Mouse (Mus musculus) midbrain, embryonic 10.5 days (tissue): ENCODE data around the gene Mgst3. TPM values are rescaled to one million over a fixed set of nuclear protein-coding genes. Genes with fewer than 3 reads are reported as not detected.

Experiments
- DNase-seq: peaks from one replicate; pipeline ENCODE4 v3.0.0-alpha.2; 2017; ENCODE audit warnings: low spot score
- H3K27ac ChIP-seq: fragments of 300-500 bp; sonication (generic); replicated peaks from 2 replicates; pipeline ENCODE4 v1.5.1; 2016; ENCODE audit warnings: mild to moderate bottlenecking
- H3K27me3 ChIP-seq: fragments of 300-500 bp; sonication (generic); 2 replicates; pipeline ENCODE4 v1.6.1; 2016; ENCODE audit warnings: low read depth, mild to moderate bottlenecking; ENCODE audit not compliant: poor library complexity, severe bottlenecking
- H3K36me3 ChIP-seq: fragments of 300-500 bp; sonication (generic); 2 replicates; pipeline ENCODE4 v1.6.1; 2016; ENCODE audit warnings: mild to moderate bottlenecking, moderate library complexity
- H3K4me1 ChIP-seq: fragments of 300-500 bp; sonication (generic); 2 replicates; pipeline ENCODE4 v1.6.1; 2016
- H3K4me3 ChIP-seq: fragments of 300-500 bp; sonication (generic); 2 replicates; pipeline ENCODE4 v1.5.1; 2016; ENCODE audit warnings: mild to moderate bottlenecking, moderate library complexity
- H3K9me3 ChIP-seq: fragments of 300-500 bp; sonication (generic); replicated peaks from 2 replicates; pipeline ENCODE4 v1.6.1; 2016; ENCODE audit warnings: mild to moderate bottlenecking
- WGBS: fragments of 180-500 bp; shearing (Covaris S2); methylation state at CpG from one replicate; pipeline ENCODE4 v1.1.7; 2016; 5-methylcytosine and 5-hydroxymethylcytosine counted together
- polyA plus RNA-seq: library from polyadenylated mRNA; unstranded; fragments of >200 nt; fragmentation: Nextera tagmentation; extraction: Ambion mirVana; gene quantifications from 2 replicates; pipeline ENCODE4 v1.2.1, GENCODE M21; 2016

Gene Mgst3
- polyA plus RNA-seq, 1 experiment from 2014 or later = 66.2 TPM

- Histone ChIP-seq H3K9me3 (no peaks in the 10 kb centered on the region), H3K36me3 (peaks cover 24% of the 10 kb centered on the region), H3K4me1 (peaks cover 11% of the 10 kb centered on the region), H3K27ac (no peak overlapping the region), H3K4me3 (no peak overlapping the region), H3K27me3 (peaks cover 9% of the 10 kb centered on the region)
- 14% methylated on average over 7 of the region's 7 CpGs for WGBS
- peak; percentile 81 for DNase-seq
Measured at GRCm38 (mm10) chr1:167369905-167370304, 23.7 kb downstream of the Mgst3 start.

- 90% methylated on average over 7 of the region's 7 CpGs for WGBS
- no peak for DNase-seq
Measured at GRCm38 (mm10) chr1:167368513-167368912, 25.1 kb downstream of the Mgst3 start.

GRCm38 (mm10) chr1:167368018-167368417 lies 25.6 kb downstream of the Mgst3 start:
- Histone ChIP-seq H3K36me3 (peaks cover 34% of the 10 kb centered on the region), H3K27me3 (no peaks in the 10 kb centered on the region; the same call in 1 of the 2 replicates), H3K27ac (no peak overlapping the region), H3K4me3 (no peak overlapping the region), H3K4me1 (0 out of 2 replicates have a peak, but pooled peaks cover 3% of the 10 kb centered on the region), H3K9me3 (no peaks in the 10 kb centered on the region)
- WGBS = 85% methylated on average over 4 of the region's 4 CpGs
- DNase-seq = no peak

More at GRCm38 (mm10) chr1:167368513-167368912, 25.1 kb downstream of the Mgst3 start:
- H3K9me3 ChIP-seq = no peaks in the 10 kb centered on the region
- peaks cover 1% of the 10 kb centered on the region; the same call in 1 of the 2 replicates for H3K27me3 ChIP-seq
- no peaks in the 10 kb centered on the region for H3K4me1 ChIP-seq
- no peak overlapping the region for H3K27ac ChIP-seq
- H3K36me3 ChIP-seq = peaks cover 31% of the 10 kb centered on the region
- H3K4me3 ChIP-seq = no peak overlapping the region

- 92% methylated on average over 6 of the region's 6 CpGs for WGBS
- Histone ChIP-seq H3K36me3 (peaks cover 38% of the 10 kb centered on the region), H3K27me3 (no peaks in the 10 kb centered on the region), H3K4me1 (0 out of 2 replicates have a peak, but pooled peaks cover 3% of the 10 kb centered on the region), H3K4me3 (no peak overlapping the region), H3K27ac (no peak overlapping the region), H3K9me3 (no peaks in the 10 kb centered on the region)
- no peak for DNase-seq
Measured at GRCm38 (mm10) chr1:167366621-167367020, 27.0 kb downstream of the Mgst3 start.

- H3K27me3 ChIP-seq = no peaks in the 10 kb centered on the region
- 91% methylated on average over 7 of the region's 7 CpGs for WGBS
- no peak overlapping the region for H3K27ac ChIP-seq
- 0 out of 2 replicates have a peak, but pooled peaks cover 3% of the 10 kb centered on the region for H3K4me1 ChIP-seq
- H3K4me3 ChIP-seq = no peak overlapping the region
- peaks cover 45% of the 10 kb centered on the region for H3K36me3 ChIP-seq
- H3K9me3 ChIP-seq = no peaks in the 10 kb centered on the region
- DNase-seq = no peak
Measured at GRCm38 (mm10) chr1:167365808-167366207, 27.8 kb downstream of the Mgst3 start.

- 79% methylated on average over 5 of the region's 5 CpGs for WGBS
- DNase-seq = no peak
- Histone ChIP-seq H3K9me3 (no peaks in the 10 kb centered on the region), H3K27me3 (no peaks in the 10 kb centered on the region), H3K36me3 (peaks cover 61% of the 10 kb centered on the region), H3K4me3 (no peak overlapping the region), H3K4me1 (0 out of 2 replicates have a peak, but pooled peaks cover 3% of the 10 kb centered on the region), H3K27ac (no peak overlapping the region)
Measured at GRCm38 (mm10) chr1:167363322-167363721, 30.3 kb downstream of the Mgst3 start.

- H3K36me3 ChIP-seq = peaks cover 66% of the 10 kb centered on the region
Measured at GRCm38 (mm10) chr1:167362819-167363218, 30.8 kb downstream of the Mgst3 start.

GRCm38 (mm10) chr1:167360268-167360667 lies 33.4 kb downstream of the Mgst3 start:
- WGBS = 70% methylated on average over 4 of the region's 4 CpGs
- Histone ChIP-seq H3K27ac (no peak overlapping the region), H3K4me3 (no peak overlapping the region), H3K9me3 (no peaks in the 10 kb centered on the region), H3K27me3 (no peaks in the 10 kb centered on the region), H3K36me3 (peaks cover 67% of the 10 kb centered on the region), H3K4me1 (0 out of 2 replicates have a peak, but pooled peaks cover 3% of the 10 kb centered on the region)
- DNase-seq = no peak

More at GRCm38 (mm10) chr1:167362819-167363218, 30.8 kb downstream of the Mgst3 start:
- Histone ChIP-seq H3K9me3 (no peaks in the 10 kb centered on the region), H3K4me1 (0 out of 2 replicates have a peak, but pooled peaks cover 3% of the 10 kb centered on the region), H3K27me3 (no peaks in the 10 kb centered on the region), H3K27ac (no peak overlapping the region), H3K4me3 (no peak overlapping the region)
- WGBS = 89% methylated on average over 4 of the region's 4 CpGs
- DNase-seq = no peak

GRCm38 (mm10) chr1:167358731-167359130 lies 34.9 kb downstream of the Mgst3 start:
- DNase-seq = no peak
- 93% methylated on average over 9 of the region's 9 CpGs for WGBS
- H3K9me3 ChIP-seq = no peaks in the 10 kb centered on the region
- H3K27me3 ChIP-seq = no peaks in the 10 kb centered on the region
- 0 out of 2 replicates have a peak, but pooled peaks cover 3% of the 10 kb centered on the region for H3K4me1 ChIP-seq
- H3K27ac ChIP-seq = no peak overlapping the region
- no peak overlapping the region for H3K4me3 ChIP-seq
- H3K36me3 ChIP-seq = peaks cover 69% of the 10 kb centered on the region

GRCm38 (mm10) chr1:167357387-167357786 lies 36.3 kb downstream of the Mgst3 start:
- Histone ChIP-seq H3K9me3 (no peaks in the 10 kb centered on the region), H3K4me3 (no peak overlapping the region), H3K36me3 (peaks cover 66% of the 10 kb centered on the region), H3K27ac (no peak overlapping the region), H3K27me3 (no peaks in the 10 kb centered on the region), H3K4me1 (no peaks in the 10 kb centered on the region)
- DNase-seq = no peak
- 93% methylated on average over 9 of the region's 9 CpGs for WGBS

- Histone ChIP-seq H3K9me3 (no peaks in the 10 kb centered on the region), H3K4me1 (peaks cover 18% of the 10 kb centered on the region), H3K4me3 (no peak overlapping the region), H3K36me3 (peaks cover 35% of the 10 kb centered on the region), H3K27me3 (no peaks in the 10 kb centered on the region), H3K27ac (no peak overlapping the region)
- WGBS = 92% methylated on average over 14 of the region's 14 CpGs
- no peak for DNase-seq
Measured at GRCm38 (mm10) chr1:167352403-167352802, 41.2 kb downstream of the Mgst3 start.

GRCm38 (mm10) chr1:167350597-167351415 lies 42.8 kb downstream of the Mgst3 start:
- DNase-seq = no peak
- Histone ChIP-seq H3K9me3 (no peaks in the 10 kb centered on the region), H3K4me1 (peaks cover 18% of the 10 kb centered on the region), H3K27ac (peak overlapping the region; percentile 84), H3K36me3 (peaks cover 21% of the 10 kb centered on the region), H3K4me3 (peak overlapping the region; percentile 64), H3K27me3 (no peaks in the 10 kb centered on the region)
- 35% methylated on average over 13 of the region's 13 CpGs for WGBS
